Mouse (Mus musculus) intestine, postnatal 0 days (tissue): ENCODE results near the gene Afg3l1. TPM values are rescaled to one million over a fixed set of nuclear protein-coding genes. Genes with fewer than 3 reads are reported as not detected.
A peak's percentile ranks its signal among the peaks of the same experiment; 100 is the strongest.
"Not testable (repeated sequence)": the region's sequence is repeated elsewhere in the genome, so short reads cannot be mapped to it uniquely, and the experiment has no call there.

Experiments used
- ATAC-seq: fragments of 200-750 bp; cut with Nextera tagmentation; 2 replicates; pipeline ENCODE4 v1.8.0; 2017; ENCODE audit warnings: mild to moderate bottlenecking, moderate TSS enrichment, moderate library complexity
- H3K27ac ChIP-seq: fragments of 300-500 bp; sonication (generic); 2 replicates; pipeline ENCODE4 v1.5.1; 2014; ENCODE audit warnings: mild to moderate bottlenecking, low read depth, low read length, moderate library complexity
- H3K27me3 ChIP-seq: fragments of 300-500 bp; sonication (generic); replicated peaks from 2 replicates; pipeline ENCODE4 v1.6.1; 2014; ENCODE audit warnings: low read length, mixed read lengths; ENCODE audit not compliant: control insufficient read depth, insufficient read depth
- H3K36me3 ChIP-seq: fragments of 300-500 bp; sonication (generic); 2 replicates; pipeline ENCODE4 v1.6.1; 2014; ENCODE audit warnings: mild to moderate bottlenecking, moderate library complexity; ENCODE audit not compliant: control insufficient read depth, insufficient read depth
- H3K4me1 ChIP-seq: fragments of 300-500 bp; sonication (generic); replicated peaks from 2 replicates; pipeline ENCODE4 v1.6.1; 2014; ENCODE audit warnings: antibody characterized with exemption, low read length, mixed read lengths; ENCODE audit not compliant: control insufficient read depth, insufficient read depth
- H3K4me2 ChIP-seq: fragments of 300-500 bp; sonication (generic); replicated peaks from 2 replicates; pipeline ENCODE4 v1.6.1; 2014; ENCODE audit warnings: low read depth, mild to moderate bottlenecking, moderate library complexity
- H3K4me3 ChIP-seq: fragments of 300-500 bp; sonication (generic); 2 replicates; pipeline ENCODE4 v1.5.1; 2014; ENCODE audit warnings: low read depth, low read length
- H3K9ac ChIP-seq: fragments of 300-500 bp; sonication (generic); 2 replicates; pipeline ENCODE4 v1.6.1; 2014; ENCODE audit warnings: mild to moderate bottlenecking, low read depth, low read length
- H3K9me3 ChIP-seq: fragments of 300-500 bp; sonication (generic); 2 replicates; pipeline ENCODE4 v1.6.1; 2016; ENCODE audit warnings: mixed run types; ENCODE audit not compliant: control insufficient read depth
- CTCF ChIP-seq: sonication (generic); IDR thresholded peaks from 2 replicates; pipeline ENCODE4 v1.5.1; 2016; ENCODE audit warnings: low read depth, mild to moderate bottlenecking, control low read depth, antibody characterized with exemption, moderate library complexity
- WGBS: fragments of 180-500 bp; shearing (Covaris S2); extraction: QIAGEN DNeasy Blood & Tissue Kit; methylation state at CpG from one replicate; pipeline ENCODE4 v1.1.7; 2014; 5-methylcytosine and 5-hydroxymethylcytosine counted together
- polyA plus RNA-seq: library from polyadenylated mRNA; unstranded; fragments of >200 nt; fragmentation: Nextera tagmentation; extraction: Ambion mirVana; gene quantifications from 2 replicates; pipeline ENCODE4 v1.2.1, GENCODE M21; 2015

The Afg3l1 gene
- polyA plus RNA-seq, 1 experiment from 2014 or later, result 30.8 TPM

DNA sequence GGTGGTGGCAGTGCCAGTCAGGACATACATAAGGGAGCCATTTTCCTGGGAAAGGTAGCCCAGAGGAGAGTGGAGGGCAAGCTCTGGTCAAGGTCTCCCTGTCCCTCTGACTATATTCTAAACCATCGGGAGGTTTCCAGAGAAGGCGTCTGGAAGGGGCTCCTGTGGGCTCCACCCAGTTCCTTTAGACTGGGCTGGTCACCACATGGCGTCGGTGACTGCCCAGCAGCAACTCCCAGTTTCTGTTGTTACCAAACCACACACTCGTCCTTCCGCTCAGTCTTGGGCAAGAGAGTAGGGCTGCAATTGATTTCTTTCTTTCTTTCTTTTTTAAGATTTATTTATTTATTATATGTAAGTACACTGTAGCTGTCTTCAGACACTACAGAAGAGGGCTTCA is 33.6 kb upstream of the Afg3l1 start:
- H3K27ac ChIP-seq, result no peak overlapping the region
- no peak for ATAC-seq
- no peaks in the 10 kb centered on the region for H3K9me3 ChIP-seq
- no peak overlapping the region for H3K9ac ChIP-seq
- H3K4me1 ChIP-seq, result no peaks in the 10 kb centered on the region
- no peak for TF ChIP-seq CTCF
- H3K4me2 ChIP-seq, result peak overlapping the region; percentile 73; the same call in 1 of the 2 replicates
- no peaks in the 10 kb centered on the region for H3K36me3 ChIP-seq
- whole genome bisulfite sequencing, result 76% methylated on average over 6 of the region's 6 CpGs
- no peaks in the 10 kb centered on the region for H3K27me3 ChIP-seq
- H3K4me3 ChIP-seq, result no peak overlapping the region

GRCm38 (mm10) chr8:123445981-123446380 is 31.7 kb upstream of the Afg3l1 start:
- peak; percentile 66 for ATAC-seq
- Histone ChIP-seq H3K9ac (no peak overlapping the region), H3K36me3 (no peaks in the 10 kb centered on the region), H3K27ac (no peak overlapping the region), H3K4me2 (no peak overlapping the region), H3K27me3 (no peaks in the 10 kb centered on the region), H3K4me1 (no peaks in the 10 kb centered on the region), H3K9me3 (no peaks in the 10 kb centered on the region), H3K4me3 (no peak overlapping the region)
- 70% methylated on average over 10 of the region's 10 CpGs for WGBS
- TF ChIP-seq CTCF, result no peak

DNA sequence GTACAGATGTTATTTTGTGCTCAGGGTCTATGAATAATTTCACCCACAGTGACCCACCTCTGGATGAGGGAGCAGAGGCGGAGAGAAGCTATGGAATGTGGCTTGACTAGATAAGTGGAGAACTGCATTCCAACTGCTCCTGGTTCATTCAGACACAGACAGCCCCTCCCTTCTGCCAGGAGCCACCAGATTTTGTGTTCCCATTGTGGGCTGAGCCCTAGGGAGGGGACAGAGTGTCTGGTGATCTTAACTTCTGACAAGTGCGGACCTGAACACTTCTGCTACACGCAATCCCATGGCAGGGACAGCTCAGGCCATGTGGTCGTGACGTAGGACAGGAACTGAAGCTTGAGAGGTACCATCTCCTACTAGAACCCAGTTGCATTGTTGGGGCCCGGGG is 30.9 kb upstream of the Afg3l1 start:
- 75% methylated on average over 6 of the region's 6 CpGs for WGBS
- Histone ChIP-seq H3K27me3 (no peaks in the 10 kb centered on the region), H3K36me3 (no peaks in the 10 kb centered on the region; the same call in 1 of the 2 replicates), H3K27ac (no peak overlapping the region), H3K9ac (no peak overlapping the region), H3K4me1 (no peaks in the 10 kb centered on the region), H3K4me2 (no peak overlapping the region), H3K9me3 (no peaks in the 10 kb centered on the region), H3K4me3 (no peak overlapping the region)
- no peak for TF ChIP-seq CTCF
- no peak for ATAC-seq

DNA sequence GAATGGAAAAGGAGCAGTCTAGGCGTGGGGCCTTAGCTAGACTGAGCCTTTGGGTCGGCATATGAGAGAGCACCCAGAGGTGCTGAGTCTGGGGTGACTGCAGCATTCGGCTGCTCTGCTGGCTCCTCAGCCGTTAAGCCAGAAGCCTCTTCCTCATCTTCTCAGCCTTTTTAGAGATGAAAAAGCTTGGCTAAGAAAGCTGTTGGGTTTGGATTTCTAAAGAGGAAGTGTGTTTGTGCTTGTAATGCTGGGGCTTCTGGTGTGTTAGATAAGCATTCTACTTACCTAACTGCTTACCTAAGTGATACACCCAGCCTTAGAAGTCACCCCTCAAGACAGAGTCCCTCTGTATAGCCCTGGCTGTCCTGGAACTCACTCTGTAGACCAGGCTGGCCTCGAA is 26.9 kb upstream of the Afg3l1 start:
- no peak for ATAC-seq
- H3K4me2 ChIP-seq, result no peak overlapping the region
- no peak overlapping the region for H3K4me3 ChIP-seq
- 89% methylated on average over 5 of the region's 5 CpGs for WGBS
- H3K27ac ChIP-seq, result no peak overlapping the region
- H3K9ac ChIP-seq, result no peak overlapping the region
- peaks cover 33% of the 10 kb centered on the region for H3K36me3 ChIP-seq
- H3K9me3 ChIP-seq, result no peaks in the 10 kb centered on the region
- H3K27me3 ChIP-seq, result no peaks in the 10 kb centered on the region
- no peaks in the 10 kb centered on the region for H3K4me1 ChIP-seq
- no peak for TF ChIP-seq CTCF

GRCm38 (mm10) chr8:123451747-123452146 is 26.0 kb upstream of the Afg3l1 start:
- not testable (repeated sequence) for H3K27me3 ChIP-seq, ATAC-seq, H3K4me2 ChIP-seq, H3K27ac ChIP-seq, H3K9me3 ChIP-seq, H3K4me3 ChIP-seq, H3K4me1 ChIP-seq, H3K9ac ChIP-seq
- peaks cover 42% of the 10 kb centered on the region for H3K36me3 ChIP-seq
- 91% methylated on average over 12 of the region's 12 CpGs for WGBS

GRCm38 (mm10) chr8:123452149-123452548 is 25.6 kb upstream of the Afg3l1 start:
- no peak for ATAC-seq

GRCm38 (mm10) chr8:123453291-123453690 is 24.4 kb upstream of the Afg3l1 start:
- Histone ChIP-seq H3K9ac (no peak overlapping the region), H3K36me3 (peaks cover 50% of the 10 kb centered on the region), H3K4me3 (no peak overlapping the region), H3K9me3 (no peaks in the 10 kb centered on the region), H3K4me1 (no peaks in the 10 kb centered on the region), H3K27me3 (no peaks in the 10 kb centered on the region), H3K4me2 (no peak overlapping the region), H3K27ac (no peak overlapping the region)
- TF ChIP-seq CTCF, result no peak
- no peak for ATAC-seq
- WGBS, result 75% methylated on average over 7 of the region's 7 CpGs

More at GRCm38 (mm10) chr8:123452149-123452548, 25.6 kb upstream of the Afg3l1 start:
- Histone ChIP-seq H3K4me2 (no peak overlapping the region), H3K36me3 (peaks cover 42% of the 10 kb centered on the region), H3K4me1 (no peaks in the 10 kb centered on the region), H3K9me3 (no peaks in the 10 kb centered on the region), H3K27ac (no peak overlapping the region), H3K27me3 (no peaks in the 10 kb centered on the region), H3K9ac (no peak overlapping the region), H3K4me3 (no peak overlapping the region)
- no peak for TF ChIP-seq CTCF
- 76% methylated on average over 4 of the region's 4 CpGs for WGBS
